Mouse (Mus musculus): ENCODE measurements around the gene Spag4. TPM values are rescaled to one million over a fixed set of nuclear protein-coding genes. Genes with fewer than 3 reads are reported as not detected.

Gene Spag4
- 5.2 and 7.5 TPM in 2 replicates for polyA plus RNA-seq (2015; fragmentation: Nextera tagmentation; extraction: Ambion mirVana)

GRCm38 (mm10) chr2:156065099-156066041 lies at the start of gene Spag4:
TSS of gene Spag4 (plus strand) at chr2:156065175.
- Histone ChIP-seq H3K4me2 (ENCODE audit: low read length) (peak within 1 kb of the TSS; percentile 79), H3K27me3 (replicated peaks; ENCODE audit: control insufficient read depth, insufficient read depth, low read length) (no peaks in the 10 kb centered on the region), H3K4me1 (replicated peaks; ENCODE audit: control insufficient read depth, insufficient read depth, low read length) (peaks cover 8% of the 10 kb centered on the region), H3K9me3 (ENCODE audit: control insufficient read depth, low read length) (no peaks in the 10 kb centered on the region), H3K27ac (ENCODE audit: low read length) (peak within 1 kb of the TSS; percentile 77), H3K36me3 (ENCODE audit: control insufficient read depth, insufficient read depth) (peaks cover 3% of the 10 kb centered on the region; the same call in 1 of the 2 replicates), H3K4me3 (replicated peaks; ENCODE audit: low read length) (peak within 1 kb of the TSS; percentile 80), H3K9ac (replicated peaks; ENCODE audit: low read depth, low read length) (peak within 1 kb of the TSS; percentile 83)
- WGBS = under 1% methylated on average over 79 of the region's 81 CpGs
- peak; percentile 84 for ATAC-seq

GRCm38 (mm10) chr2:156018106-156018505 lies 46.9 kb upstream of the Spag4 start:
- no peak for ATAC-seq
- Histone ChIP-seq H3K9me3 (ENCODE audit: control insufficient read depth, low read length) (no peaks in the 10 kb centered on the region), H3K27me3 (replicated peaks; ENCODE audit: control insufficient read depth, insufficient read depth, low read length) (no peaks in the 10 kb centered on the region), H3K4me3 (replicated peaks; ENCODE audit: low read length) (no peak overlapping the region), H3K4me1 (replicated peaks; ENCODE audit: control insufficient read depth, insufficient read depth, low read length) (no peaks in the 10 kb centered on the region), H3K36me3 (ENCODE audit: control insufficient read depth, insufficient read depth) (peaks cover 32% of the 10 kb centered on the region), H3K4me2 (ENCODE audit: low read length) (no peak overlapping the region), H3K9ac (replicated peaks; ENCODE audit: low read depth, low read length) (no peak overlapping the region), H3K27ac (ENCODE audit: low read length) (no peak overlapping the region)
- WGBS = 93% methylated on average over 3 of the region's 3 CpGs

- Histone ChIP-seq H3K36me3 (ENCODE audit: control insufficient read depth, insufficient read depth) (peaks cover 26% of the 10 kb centered on the region), H3K27ac (ENCODE audit: low read length) (no peak overlapping the region), H3K9me3 (ENCODE audit: control insufficient read depth, low read length) (no peaks in the 10 kb centered on the region), H3K9ac (replicated peaks; ENCODE audit: low read depth, low read length) (no peak overlapping the region), H3K4me1 (replicated peaks; ENCODE audit: control insufficient read depth, insufficient read depth, low read length) (no peaks in the 10 kb centered on the region), H3K4me3 (replicated peaks; ENCODE audit: low read length) (no peak overlapping the region), H3K4me2 (ENCODE audit: low read length) (no peak overlapping the region), H3K27me3 (replicated peaks; ENCODE audit: control insufficient read depth, insufficient read depth, low read length) (no peaks in the 10 kb centered on the region)
- ATAC-seq = no peak
- 91% methylated on average over 8 of the region's 8 CpGs for WGBS
Measured at GRCm38 (mm10) chr2:156021219-156021618, 43.8 kb upstream of the Spag4 start.

- no peak for ATAC-seq
- Histone ChIP-seq H3K9ac (replicated peaks; ENCODE audit: low read depth, low read length) (no peak overlapping the region), H3K4me3 (replicated peaks; ENCODE audit: low read length) (no peak overlapping the region), H3K36me3 (ENCODE audit: control insufficient read depth, insufficient read depth) (peaks cover 20% of the 10 kb centered on the region), H3K4me1 (replicated peaks; ENCODE audit: control insufficient read depth, insufficient read depth, low read length) (no peaks in the 10 kb centered on the region), H3K4me2 (ENCODE audit: low read length) (no peak overlapping the region), H3K27me3 (replicated peaks; ENCODE audit: control insufficient read depth, insufficient read depth, low read length) (no peaks in the 10 kb centered on the region), H3K9me3 (ENCODE audit: control insufficient read depth, low read length) (no peaks in the 10 kb centered on the region), H3K27ac (ENCODE audit: low read length) (no peak overlapping the region)
- 88% methylated on average over 2 of the region's 2 CpGs for WGBS
Measured at GRCm38 (mm10) chr2:156021765-156022164, 43.2 kb upstream of the Spag4 start.

- Histone ChIP-seq H3K4me2 (ENCODE audit: low read length) (no peak overlapping the region), H3K4me1 (replicated peaks; ENCODE audit: control insufficient read depth, insufficient read depth, low read length) (no peaks in the 10 kb centered on the region), H3K36me3 (ENCODE audit: control insufficient read depth, insufficient read depth) (no peaks in the 10 kb centered on the region), H3K27me3 (replicated peaks; ENCODE audit: control insufficient read depth, insufficient read depth, low read length) (no peaks in the 10 kb centered on the region), H3K4me3 (replicated peaks; ENCODE audit: low read length) (no peak overlapping the region), H3K9me3 (ENCODE audit: control insufficient read depth, low read length) (no peaks in the 10 kb centered on the region), H3K9ac (replicated peaks; ENCODE audit: low read depth, low read length) (no peak overlapping the region), H3K27ac (ENCODE audit: low read length) (no peak overlapping the region)
- ATAC-seq = no peak
Measured at GRCm38 (mm10) chr2:156025482-156025881, 39.5 kb upstream of the Spag4 start.

GRCm38 (mm10) chr2:156039390-156039789 lies 25.6 kb upstream of the Spag4 start:
- H3K4me2 ChIP-seq (ENCODE audit: low read length) = no peak overlapping the region
- H3K4me3 ChIP-seq (replicated peaks; ENCODE audit: low read length) = no peak overlapping the region
- H3K36me3 ChIP-seq (ENCODE audit: control insufficient read depth, insufficient read depth) = no peaks in the 10 kb centered on the region
- H3K9ac ChIP-seq (replicated peaks; ENCODE audit: low read depth, low read length) = no peak overlapping the region
- no peaks in the 10 kb centered on the region for H3K9me3 ChIP-seq (ENCODE audit: control insufficient read depth, low read length)
- ATAC-seq = no peak
- H3K27ac ChIP-seq (ENCODE audit: low read length) = no peak overlapping the region
- no peaks in the 10 kb centered on the region for H3K27me3 ChIP-seq (replicated peaks; ENCODE audit: control insufficient read depth, insufficient read depth, low read length)
- no peaks in the 10 kb centered on the region for H3K4me1 ChIP-seq (replicated peaks; ENCODE audit: control insufficient read depth, insufficient read depth, low read length)
- WGBS = 94% methylated on average over 3 of the region's 3 CpGs

- no peak for ATAC-seq
- 78% methylated on average over 8 of the region's 8 CpGs for WGBS
- no peak overlapping the region for H3K4me2 ChIP-seq (ENCODE audit: low read length)
Measured at GRCm38 (mm10) chr2:156042903-156043302, 22.1 kb upstream of the Spag4 start.

GRCm38 (mm10) chr2:156047929-156048328 lies 17.0 kb upstream of the Spag4 start:
- Histone ChIP-seq H3K27ac (ENCODE audit: low read length) (no peak overlapping the region), H3K9me3 (ENCODE audit: control insufficient read depth, low read length) (no peaks in the 10 kb centered on the region), H3K4me1 (replicated peaks; ENCODE audit: control insufficient read depth, insufficient read depth, low read length) (0 out of 2 replicates have a peak, but pooled peaks cover 2% of the 10 kb centered on the region), H3K27me3 (replicated peaks; ENCODE audit: control insufficient read depth, insufficient read depth, low read length) (no peaks in the 10 kb centered on the region; the same call in 1 of the 2 replicates), H3K4me2 (ENCODE audit: low read length) (peak overlapping the region; percentile 13; the same call in 1 of the 2 replicates), H3K9ac (replicated peaks; ENCODE audit: low read depth, low read length) (no peak overlapping the region), H3K36me3 (ENCODE audit: control insufficient read depth, insufficient read depth) (no peaks in the 10 kb centered on the region), H3K4me3 (replicated peaks; ENCODE audit: low read length) (no peak overlapping the region)
- ATAC-seq = no peak
- WGBS = 7% methylated on average over 19 of the region's 19 CpGs

More at GRCm38 (mm10) chr2:156042903-156043302, 22.1 kb upstream of the Spag4 start:
- Histone ChIP-seq H3K4me1 (replicated peaks; ENCODE audit: control insufficient read depth, insufficient read depth, low read length) (0 out of 2 replicates have a peak, but pooled peaks cover under 1% of the 10 kb centered on the region), H3K9ac (replicated peaks; ENCODE audit: low read depth, low read length) (no peak overlapping the region), H3K27ac (ENCODE audit: low read length) (no peak overlapping the region), H3K4me3 (replicated peaks; ENCODE audit: low read length) (no peak overlapping the region), H3K9me3 (ENCODE audit: control insufficient read depth, low read length) (no peaks in the 10 kb centered on the region), H3K36me3 (ENCODE audit: control insufficient read depth, insufficient read depth) (no peaks in the 10 kb centered on the region), H3K27me3 (replicated peaks; ENCODE audit: control insufficient read depth, insufficient read depth, low read length) (no peaks in the 10 kb centered on the region; the same call in 1 of the 2 replicates)

GRCm38 (mm10) chr2:156052816-156053215 lies 12.2 kb upstream of the Spag4 start, which contains the start of gene Fer1l4:
TSS of gene Fer1l4 (minus strand) at chr2:156052947.
- Histone ChIP-seq H3K27me3 (replicated peaks; ENCODE audit: control insufficient read depth, insufficient read depth, low read length) (no peaks in the 10 kb centered on the region), H3K4me1 (replicated peaks; ENCODE audit: control insufficient read depth, insufficient read depth, low read length) (0 out of 2 replicates have a peak, but pooled peaks cover 2% of the 10 kb centered on the region), H3K4me2 (ENCODE audit: low read length) (no peak within 1 kb of the TSS), H3K9ac (replicated peaks; ENCODE audit: low read depth, low read length) (no peak within 1 kb of the TSS), H3K27ac (ENCODE audit: low read length) (no peak within 1 kb of the TSS), H3K36me3 (ENCODE audit: control insufficient read depth, insufficient read depth) (no peaks in the 10 kb centered on the region), H3K4me3 (replicated peaks; ENCODE audit: low read length) (no peak within 1 kb of the TSS), H3K9me3 (ENCODE audit: control insufficient read depth, low read length) (no peaks in the 10 kb centered on the region)
- 82% methylated on average over 9 of the region's 9 CpGs for WGBS
- ATAC-seq = no peak
